Mouse (Mus musculus) liver, adult 2 months (tissue): Measurements from ENCODE around the gene Gm20388. TPM values are rescaled to one million over a fixed set of nuclear protein-coding genes. Genes with fewer than 3 reads are reported as not detected.

Experiments used
- DNase-seq: peaks from one replicate; pipeline ENCODE4 v3.0.0-alpha.2; 2011; ENCODE audit warnings: low read depth, low spot score; ENCODE audit errors: extremely low read depth
- H3K27ac ChIP-seq: fragments of 200-500 bp; replicated peaks from 2 replicates; pipeline ENCODE4 v1.5.1; 2012; ENCODE audit warnings: low read depth, mild to moderate bottlenecking, control low read depth, inconsistent platforms, low read length; ENCODE audit not compliant: insufficient read depth
- H3K27me3 ChIP-seq: fragments of 200-500 bp; 2 replicates; pipeline ENCODE4 v1.6.1; 2012; ENCODE audit warnings: mild to moderate bottlenecking, moderate library complexity, low read length, inconsistent platforms; ENCODE audit not compliant: control insufficient read depth, insufficient read depth
- H3K36me3 ChIP-seq: fragments of 200-500 bp; 2 replicates; pipeline ENCODE4 v1.6.1; 2012; ENCODE audit warnings: low read length, inconsistent platforms; ENCODE audit not compliant: control insufficient read depth, insufficient read depth
- H3K4me1 ChIP-seq: fragments of 200-500 bp; 2 replicates; pipeline ENCODE4 v1.6.1; 2011; ENCODE audit warnings: low read length; ENCODE audit not compliant: control insufficient read depth, insufficient read depth
- H3K4me3 ChIP-seq: fragments of 200-500 bp; 2 replicates; pipeline ENCODE4 v1.5.1; 2011; ENCODE audit warnings: low read depth, mild to moderate bottlenecking, control low read depth, low read length, moderate library complexity; ENCODE audit not compliant: insufficient read depth
- H3K79me2 ChIP-seq: fragments of 200-500 bp; 2 replicates; pipeline ENCODE4 v1.6.1; 2012; ENCODE audit warnings: inconsistent platforms, mild to moderate bottlenecking, low read length, moderate library complexity; ENCODE audit not compliant: control insufficient read depth, insufficient read depth
- H3K9ac ChIP-seq: fragments of 200-500 bp; 2 replicates; pipeline ENCODE4 v1.6.1; 2012; ENCODE audit warnings: low read depth, mild to moderate bottlenecking, control low read depth, inconsistent platforms, low read length
- CTCF ChIP-seq: fragments of 200-500 bp; IDR thresholded peaks from 2 replicates; pipeline ENCODE4 v1.5.1; 2011; ENCODE audit warnings: low read depth, low read length, control low read depth
- POLR2A ChIP-seq: fragments of 200-500 bp; IDR thresholded peaks from 2 replicates; pipeline ENCODE4 v1.6.1; 2011; ENCODE audit warnings: low read length, control low read depth; ENCODE audit not compliant: insufficient read depth; ENCODE audit errors: extremely low read depth
- WGBS: fragments of 180-500 bp; shearing (Covaris S2); methylation state at CpG from one replicate; pipeline ENCODE4 v1.1.7; 2018; 5-methylcytosine and 5-hydroxymethylcytosine counted together
- polyA plus RNA-seq: library from polyadenylated mRNA; depleted of rRNA; stranded (reverse); fragments of >200 nt; gene quantifications from 2 replicates; pipeline ENCODE4 v1.2.3, GENCODE M21; 2012
- total RNA-seq: library from RNA; depleted of rRNA; stranded (reverse); fragments of >200 nt; gene quantifications from 2 replicates; pipeline ENCODE4 v1.2.3, GENCODE M21; 2014

Gene Gm20388
- total and polyA plus RNA-seq, 2 experiments, result 6.4 to 19.9 TPM

- no peak for DNase-seq
- Histone ChIP-seq H3K4me3 (no peak overlapping the region), H3K27ac (no peak overlapping the region), H3K9ac (no peak overlapping the region), H3K27me3 (0 out of 2 replicates have a peak, but pooled peaks cover 3% of the 10 kb centered on the region), H3K79me2 (no peaks in the 10 kb centered on the region), H3K4me1 (no peaks in the 10 kb centered on the region), H3K36me3 (no peaks in the 10 kb centered on the region)
- TF ChIP-seq CTCF, result 0 out of 2 replicates have a peak, but pooled peaks have one; percentile 5
- no peak for TF ChIP-seq POLR2A
- WGBS, result 88% methylated on average over 9 of the region's 9 CpGs
Observed at GRCm38 (mm10) chr8:119967435-119967834, 56.8 kb downstream of the Gm20388 start.

- Histone ChIP-seq H3K27me3 (0 out of 2 replicates have a peak, but pooled peaks cover 3% of the 10 kb centered on the region), H3K27ac (no peak overlapping the region), H3K9ac (no peak overlapping the region), H3K4me1 (no peaks in the 10 kb centered on the region), H3K79me2 (no peaks in the 10 kb centered on the region), H3K36me3 (no peaks in the 10 kb centered on the region), H3K4me3 (no peak overlapping the region)
- DNase-seq, result no peak
- TF ChIP-seq CTCF (no peak), POLR2A (no peak)
- 76% methylated on average over 9 of the region's 9 CpGs for WGBS
Observed at GRCm38 (mm10) chr8:119970169-119970568, 59.5 kb downstream of the Gm20388 start.

- no peak overlapping the region for H3K27ac ChIP-seq
- 77% methylated on average over 12 of the region's 12 CpGs for WGBS
- no peak for DNase-seq
- H3K79me2 ChIP-seq, result no peaks in the 10 kb centered on the region
- H3K36me3 ChIP-seq, result no peaks in the 10 kb centered on the region
- no peaks in the 10 kb centered on the region for H3K4me1 ChIP-seq
- H3K4me3 ChIP-seq, result no peak overlapping the region
- 0 out of 2 replicates have a peak, but pooled peaks cover 3% of the 10 kb centered on the region for H3K27me3 ChIP-seq
- no peak overlapping the region for H3K9ac ChIP-seq
- TF ChIP-seq CTCF (no peak), POLR2A (no peak)
Observed at GRCm38 (mm10) chr8:119972558-119972957, 61.9 kb downstream of the Gm20388 start.

- no peaks in the 10 kb centered on the region for H3K79me2 ChIP-seq
- WGBS, result 61% methylated on average over 11 of the region's 11 CpGs
- no peak overlapping the region for H3K27ac ChIP-seq
- no peak for DNase-seq
- no peak overlapping the region for H3K9ac ChIP-seq
- H3K27me3 ChIP-seq, result no peaks in the 10 kb centered on the region
- H3K4me3 ChIP-seq, result no peak overlapping the region
- no peaks in the 10 kb centered on the region for H3K36me3 ChIP-seq
- H3K4me1 ChIP-seq, result no peaks in the 10 kb centered on the region
- no peak for TF ChIP-seq POLR2A
- TF ChIP-seq CTCF, result no peak
Observed at GRCm38 (mm10) chr8:119978770-119979381, 68.2 kb downstream of the Gm20388 start.

GRCm38 (mm10) chr8:119981253-119981652, 70.6 kb downstream of the Gm20388 start:
- Histone ChIP-seq H3K27ac (no peak overlapping the region), H3K4me3 (no peak overlapping the region), H3K9ac (no peak overlapping the region), H3K27me3 (no peaks in the 10 kb centered on the region), H3K36me3 (no peaks in the 10 kb centered on the region), H3K4me1 (no peaks in the 10 kb centered on the region), H3K79me2 (no peaks in the 10 kb centered on the region)
- TF ChIP-seq CTCF, result no peak
- TF ChIP-seq POLR2A, result no peak
- 71% methylated on average over 4 of the region's 4 CpGs for WGBS
- no peak for DNase-seq

GRCm38 (mm10) chr8:119984085-119984484, 73.4 kb downstream of the Gm20388 start:
- DNase-seq, result peak; percentile 15
- H3K36me3 ChIP-seq, result no peaks in the 10 kb centered on the region
- TF ChIP-seq CTCF (peak; percentile 67), POLR2A (no peak)
- H3K27ac ChIP-seq, result no peak overlapping the region
- H3K27me3 ChIP-seq, result no peaks in the 10 kb centered on the region
- no peak overlapping the region for H3K4me3 ChIP-seq
- H3K79me2 ChIP-seq, result no peaks in the 10 kb centered on the region
- H3K9ac ChIP-seq, result no peak overlapping the region
- no peaks in the 10 kb centered on the region for H3K4me1 ChIP-seq
